Mouse (Mus musculus): ENCODE measurements around the gene Cdh18. TPM values are rescaled to one million over a fixed set of nuclear protein-coding genes. Genes with fewer than 3 reads are reported as not detected.

Cdh18 gene
- total and polyA plus RNA-seq, 3 experiments: not detected

DNA sequence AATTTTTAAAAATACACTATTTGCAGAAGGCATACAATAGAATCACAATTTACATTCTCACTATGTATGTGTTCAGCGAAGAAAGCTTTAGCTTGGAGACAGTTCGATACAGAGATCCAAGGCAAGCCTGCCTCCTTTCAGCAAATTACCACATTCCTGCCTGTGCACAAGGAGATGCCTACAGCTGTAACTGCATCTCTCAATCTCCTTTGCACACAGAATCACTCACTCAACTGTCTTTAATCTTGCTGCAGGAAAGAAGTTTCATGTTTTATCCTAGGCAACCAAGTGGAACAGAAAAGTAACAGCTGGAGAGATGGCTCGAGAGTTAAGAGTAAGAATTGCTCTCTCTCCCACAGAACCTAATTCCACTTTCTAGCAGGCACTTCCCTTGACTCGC lies 729.6 kb downstream of the Cdh18 start:
- Histone ChIP-seq H3K9me3 (replicated peaks; ENCODE audit: insufficient read depth, low read length) (no peaks in the 10 kb centered on the region), H3K9ac (ENCODE audit: control insufficient read depth, low read depth, low read length, poor library complexity, severe bottlenecking) (no peak overlapping the region), H3K79me2 (ENCODE audit: control insufficient read depth, insufficient read depth, low read length, poor library complexity) (no peaks in the 10 kb centered on the region), H3K36me3 (ENCODE audit: control insufficient read depth in 1 of 2, insufficient read depth in 2 of 2, low read length in 2 of 2) (no peaks in the 10 kb centered on the region; a peak in 1 of 4 replicates), H3K27me3 (ENCODE audit: control insufficient read depth in 1 of 2, insufficient read depth in 2 of 2, low read length in 2 of 2) (no peaks in the 10 kb centered on the region), H3K4me1 (ENCODE audit: control insufficient read depth in 1 of 2, insufficient read depth in 2 of 2, low read length in 2 of 2) (peaks cover 0 to 2% of the 10 kb centered on the region in 2 experiments; a peak in 2 of 4 replicates), H3K4me3 (ENCODE audit: control insufficient read depth in 1 of 2, insufficient read depth in 1 of 2, low read depth in 2 of 2, low read length in 2 of 2) (no peak overlapping the region), H3K27ac (ENCODE audit: control insufficient read depth, low read depth, low read length) (no peak overlapping the region)
- no peak for TF ChIP-seq MEF2A (IDR thresholded peaks at IDR 0.05; ENCODE audit: extremely low read depth, insufficient replicate concordance, low read depth, low read length, poor library complexity, severe bottlenecking)
- no peak for TF ChIP-seq USF1 (IDR thresholded peaks at IDR 0.05; ENCODE audit: low read depth, low read length)
- no peak for TF ChIP-seq CTCF (IDR thresholded peaks at IDR 0.05 in 2 of 3, conservative IDR thresholded peaks at IDR 0.05 in 1 of 3; ENCODE audit: control insufficient read depth in 1 of 3, insufficient read depth in 1 of 3, low read depth in 2 of 3, low read length in 3 of 3, poor library complexity in 1 of 3, severe bottlenecking in 1 of 3)
- no peak for TF ChIP-seq TBP (IDR thresholded peaks at IDR 0.05; ENCODE audit: low read depth, low read length)
- no peak for TF ChIP-seq ZMIZ1 (IDR thresholded peaks at IDR 0.05; ENCODE audit: low read depth, low read length)
- TF ChIP-seq ETS1 (IDR thresholded peaks at IDR 0.05; ENCODE audit: low read depth, low read length): no peak
- no peak for TF ChIP-seq CHD1 (IDR thresholded peaks at IDR 0.05; ENCODE audit: low read depth, low read length)
- no peak for TF ChIP-seq MAX (IDR thresholded peaks at IDR 0.05; ENCODE audit: low read length)
- TF ChIP-seq E2F4 (IDR thresholded peaks at IDR 0.05; ENCODE audit: borderline replicate concordance, low read depth, low read length): no peak
- TF ChIP-seq EP300 (IDR thresholded peaks at IDR 0.05; ENCODE audit: low read depth in 1 of 2, low read length in 2 of 2): no peak
- no peak for TF ChIP-seq JUND (IDR thresholded peaks at IDR 0.05; ENCODE audit: low read depth, low read length)
- TF ChIP-seq NRF1 (IDR thresholded peaks at IDR 0.05; ENCODE audit: insufficient read depth, low read depth, low read length, poor library complexity, severe bottlenecking): no peak
- TF ChIP-seq GATA1 (IDR thresholded peaks at IDR 0.05; ENCODE audit: low read depth, low read length): no peak
- no peak for TF ChIP-seq USF2 (IDR thresholded peaks at IDR 0.05; ENCODE audit: borderline replicate concordance in 1 of 2, insufficient read depth in 1 of 2, low read depth in 1 of 2, low read length in 2 of 2)
- TF ChIP-seq UBTF (IDR thresholded peaks at IDR 0.05; ENCODE audit: borderline replicate concordance, insufficient read depth, low read depth, low read length): no peak
- no peak for TF ChIP-seq SMC3 (IDR thresholded peaks at IDR 0.05; ENCODE audit: low read depth, low read length)
- no peak for TF ChIP-seq MAZ (IDR thresholded peaks at IDR 0.05; ENCODE audit: low read depth, low read length)
- TF ChIP-seq ZNF384 (IDR thresholded peaks at IDR 0.05; ENCODE audit: low read depth, low read length): no peak
- no peak for DNase-seq (ENCODE audit: low read depth, low spot score)

DNA sequence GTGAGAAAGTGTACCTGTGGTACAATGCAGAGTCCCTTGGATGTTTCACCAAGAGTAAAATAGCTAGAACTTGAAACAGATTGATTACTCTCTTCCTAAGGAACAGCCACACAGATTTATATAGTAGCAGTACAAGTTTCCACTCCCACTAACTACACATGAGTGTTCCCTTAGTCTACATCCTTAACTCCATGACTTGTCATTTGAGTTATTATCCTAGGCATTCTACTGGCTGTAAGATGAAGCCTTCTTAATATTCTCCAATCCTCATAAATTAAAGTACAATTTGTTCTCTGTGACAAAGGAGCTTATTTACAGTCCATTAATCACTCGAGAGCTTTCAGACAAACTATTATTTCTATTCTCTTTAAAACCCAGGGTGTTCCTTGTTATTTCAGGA lies 756.2 kb downstream of the Cdh18 start:
- no peak for DNase-seq (ENCODE audit: low read depth, low spot score)
- Histone ChIP-seq H3K4me3 (ENCODE audit: control insufficient read depth in 1 of 2, insufficient read depth in 1 of 2, low read depth in 2 of 2, low read length in 2 of 2) (no peak overlapping the region), H3K27me3 (ENCODE audit: control insufficient read depth in 1 of 2, insufficient read depth in 2 of 2, low read length in 2 of 2) (no peaks in the 10 kb centered on the region), H3K9ac (ENCODE audit: control insufficient read depth, low read depth, low read length, poor library complexity, severe bottlenecking) (no peak overlapping the region), H3K4me1 (ENCODE audit: control insufficient read depth in 1 of 2, insufficient read depth in 2 of 2, low read length in 2 of 2) (no peaks in the 10 kb centered on the region; a peak in 1 of 4 replicates), H3K27ac (ENCODE audit: control insufficient read depth, low read depth, low read length) (no peak overlapping the region), H3K9me3 (replicated peaks; ENCODE audit: insufficient read depth, low read length) (no peaks in the 10 kb centered on the region), H3K36me3 (ENCODE audit: control insufficient read depth in 1 of 2, insufficient read depth in 2 of 2, low read length in 2 of 2) (no peaks in the 10 kb centered on the region), H3K79me2 (ENCODE audit: control insufficient read depth, insufficient read depth, low read length, poor library complexity) (no peaks in the 10 kb centered on the region)
- TF ChIP-seq ZKSCAN1 (IDR thresholded peaks at IDR 0.05; ENCODE audit: low read depth, low read length) (no peak), NELFE (IDR thresholded peaks at IDR 0.05; ENCODE audit: low read depth, low read length) (no peak), TAL1 (IDR thresholded peaks at IDR 0.05; ENCODE audit: low read length) (no peak), MAZ (IDR thresholded peaks at IDR 0.05; ENCODE audit: low read depth, low read length) (no peak), USF2 (IDR thresholded peaks at IDR 0.05; ENCODE audit: borderline replicate concordance in 1 of 2, insufficient read depth in 1 of 2, low read depth in 1 of 2, low read length in 2 of 2) (no peak), POLR2AphosphoS2 (IDR thresholded peaks at IDR 0.05; ENCODE audit: low read length) (no peak), USF1 (IDR thresholded peaks at IDR 0.05; ENCODE audit: low read depth, low read length) (no peak), TBP (IDR thresholded peaks at IDR 0.05; ENCODE audit: low read depth, low read length) (no peak), RCOR1 (IDR thresholded peaks at IDR 0.05; ENCODE audit: low read depth, low read length) (no peak), POLR2A (IDR thresholded peaks at IDR 0.05; ENCODE audit: control insufficient read depth in 1 of 2, insufficient read depth in 1 of 2, low read depth in 1 of 2, low read length in 2 of 2, poor library complexity in 1 of 2) (no peak)
